Mouse (Mus musculus) heart, embryonic 13.5 days (tissue): ENCODE measurements at regions not wholly inside any gene's neighbourhood (a gene's known extent, or its start where the extent isn't known, plus 50 kb on each side); places are given as distances from the start of the nearest gene placed in this dataset.
A peak's percentile ranks its signal among the peaks of the same experiment; 100 is the strongest.

Source experiments
- ATAC-seq: fragments of 200-750 bp; cut with Nextera tagmentation; 2 replicates; pipeline ENCODE4 v1.8.0; 2017; ENCODE audit warnings: moderate TSS enrichment; ENCODE audit not compliant: insufficient number of reproducible peaks, low FRiP score, low TSS enrichment; ENCODE audit errors: extremely low read depth
- H3K27ac ChIP-seq: fragments of 300-500 bp; sonication (generic); replicated peaks from 2 replicates; pipeline ENCODE4 v1.5.1; 2015; ENCODE audit warnings: moderate library complexity, mild to moderate bottlenecking, inconsistent platforms
- H3K27me3 ChIP-seq: fragments of 300-500 bp; sonication (generic); replicated peaks from 2 replicates; pipeline ENCODE4 v1.6.1; 2015; ENCODE audit warnings: mild to moderate bottlenecking, inconsistent platforms
- H3K36me3 ChIP-seq: fragments of 300-500 bp; sonication (generic); 2 replicates; pipeline ENCODE4 v1.6.1; 2015; ENCODE audit warnings: mild to moderate bottlenecking, inconsistent platforms
- H3K4me1 ChIP-seq: fragments of 300-500 bp; sonication (generic); 2 replicates; pipeline ENCODE4 v1.6.1; 2015; ENCODE audit warnings: inconsistent platforms
- H3K4me2 ChIP-seq: fragments of 300-500 bp; sonication (generic); 2 replicates; pipeline ENCODE4 v1.6.1; 2015; ENCODE audit warnings: inconsistent platforms, mild to moderate bottlenecking, moderate library complexity
- H3K4me3 ChIP-seq: fragments of 300-500 bp; sonication (generic); 2 replicates; pipeline ENCODE4 v1.5.1; 2015; ENCODE audit warnings: moderate library complexity, mild to moderate bottlenecking, inconsistent platforms
- H3K9ac ChIP-seq: fragments of 300-500 bp; sonication (generic); 2 replicates; pipeline ENCODE4 v1.6.1; 2015; ENCODE audit warnings: inconsistent platforms, mild to moderate bottlenecking, moderate library complexity
- H3K9me3 ChIP-seq: fragments of 300-500 bp; sonication (generic); 2 replicates; pipeline ENCODE4 v1.6.1; 2016; ENCODE audit warnings: inconsistent platforms
- WGBS: fragments of 180-500 bp; shearing (Covaris S2); methylation state at CpG from one replicate; pipeline ENCODE4 v1.1.7; 2015; ENCODE audit warnings: mixed read lengths; 5-methylcytosine and 5-hydroxymethylcytosine counted together

GRCm38 (mm10) chr11:42067788-42068187 is 67.1 kb upstream of the Gabrg2 start:
- Histone ChIP-seq H3K36me3 (no peaks in the 10 kb centered on the region), H3K27ac (no peak overlapping the region), H3K4me2 (peak overlapping the region; percentile 42), H3K4me1 (no peaks in the 10 kb centered on the region), H3K4me3 (no peak overlapping the region), H3K27me3 (no peaks in the 10 kb centered on the region), H3K9ac (no peak overlapping the region), H3K9me3 (no peaks in the 10 kb centered on the region)
- ATAC-seq = no peak
- WGBS = 9% methylated on average over 5 of the region's 5 CpGs

- Histone ChIP-seq H3K27me3 (no peaks in the 10 kb centered on the region), H3K9me3 (no peaks in the 10 kb centered on the region), H3K9ac (no peak overlapping the region), H3K4me1 (no peaks in the 10 kb centered on the region), H3K36me3 (no peaks in the 10 kb centered on the region), H3K4me3 (no peak overlapping the region), H3K27ac (no peak overlapping the region), H3K4me2 (no peak overlapping the region)
- no peak for ATAC-seq
- 72% methylated on average over 1 of the region's 1 CpGs for WGBS
Observed at GRCm38 (mm10) chr11:42051567-42051966, 50.9 kb upstream of the Gabrg2 start.
